Mouse (Mus musculus) cortical plate, adult 2 months (tissue): Measurements from ENCODE around the gene Celf1.

Experiments
- CTCF ChIP-seq: fragments of 200-500 bp; IDR thresholded peaks from 2 replicates; pipeline ENCODE4 v1.5.1; 2011; ENCODE audit warnings: mild to moderate bottlenecking, control low read depth, low read length; ENCODE audit not compliant: insufficient read depth; ENCODE audit errors: extremely low read depth
- POLR2A ChIP-seq: fragments of 200-500 bp; IDR thresholded peaks from 2 replicates; pipeline ENCODE4 v1.6.1; 2011; ENCODE audit warnings: mild to moderate bottlenecking, low read length, control low read depth; ENCODE audit not compliant: insufficient read depth; ENCODE audit errors: extremely low read depth

DNA sequence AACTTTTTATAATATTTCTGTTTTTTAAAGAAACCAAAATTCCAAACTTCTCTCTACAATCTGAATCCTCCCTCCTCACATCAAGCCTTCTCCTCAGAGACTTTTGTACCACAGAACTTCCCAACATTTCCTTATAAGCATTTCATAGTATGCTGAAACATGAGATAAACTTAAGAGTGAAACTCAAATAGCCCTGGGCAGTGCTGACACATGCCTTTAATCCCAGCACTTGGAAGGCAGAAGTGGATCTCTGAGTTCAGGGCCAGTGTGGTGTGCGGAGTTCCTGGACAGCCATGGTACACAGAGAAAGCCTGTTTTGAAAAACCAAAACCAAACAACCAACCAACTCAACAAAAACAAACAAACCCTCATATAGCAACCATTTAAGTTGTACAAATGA, 19.0 kb upstream of the Celf1 start:
- TF ChIP-seq CTCF (no peak), POLR2A (no peak)
